Mouse (Mus musculus) 3134 (cell line): ENCODE data around the gene Fbf1.
"Not testable (repeated sequence)": the region's sequence is repeated elsewhere in the genome, so short reads cannot be mapped to it uniquely, and the experiment has no call there.

Experiments
- DNase-seq: peaks from one replicate; pipeline ENCODE4 v3.0.0-alpha.2; 2011; ENCODE audit warnings: low spot score; ENCODE audit not compliant: insufficient read length; ENCODE audit errors: extremely low read depth

The Fbf1 gene

GRCm38 (mm10) chr11:116138096-116138467 lies 29.9 kb downstream of the Fbf1 start:
- DNase-seq: no peak

GRCm38 (mm10) chr11:116134171-116134570 lies 33.8 kb downstream of the Fbf1 start:
- DNase-seq: no peak

GRCm38 (mm10) chr11:116133497-116133896 lies 34.5 kb downstream of the Fbf1 start:
- no peak for DNase-seq

- no peak for DNase-seq
Observed at GRCm38 (mm10) chr11:116132366-116133333, 35.3 kb downstream of the Fbf1 start.

- DNase-seq: no peak
Observed at GRCm38 (mm10) chr11:116131349-116132170, 36.4 kb downstream of the Fbf1 start.

- peak; percentile 96 for DNase-seq
Observed at GRCm38 (mm10) chr11:116130488-116131205, 37.3 kb downstream of the Fbf1 start, which contains the start of gene Trim65. Gene Trim65 (minus strand): TSS chr11:116131128.

GRCm38 (mm10) chr11:116129993-116130487 lies 37.9 kb downstream of the Fbf1 start:
- no peak for DNase-seq

- no peak for DNase-seq
Observed at GRCm38 (mm10) chr11:116129091-116129790, 38.7 kb downstream of the Fbf1 start.

GRCm38 (mm10) chr11:116127986-116128385 lies 40.0 kb downstream of the Fbf1 start:
- no peak for DNase-seq

GRCm38 (mm10) chr11:116127156-116127980 lies 40.6 kb downstream of the Fbf1 start, which contains the start of gene Trim47:
Gene Trim47 (minus strand): TSS chr11:116127210.
- DNase-seq: no peak

- no peak for DNase-seq
Observed at GRCm38 (mm10) chr11:116126261-116126660, 41.7 kb downstream of the Fbf1 start.

GRCm38 (mm10) chr11:116121731-116122245 lies 46.2 kb downstream of the Fbf1 start:
- not testable (repeated sequence) for DNase-seq

GRCm38 (mm10) chr11:116117819-116118218 lies 50.1 kb downstream of the Fbf1 start:
- no peak for DNase-seq

- DNase-seq: no peak
Observed at GRCm38 (mm10) chr11:116117241-116117640, 50.7 kb downstream of the Fbf1 start.

GRCm38 (mm10) chr11:116111611-116112203 lies 56.3 kb downstream of the Fbf1 start:
- DNase-seq: no peak

GRCm38 (mm10) chr11:116111067-116111466 lies 56.9 kb downstream of the Fbf1 start:
- no peak for DNase-seq

- no peak for DNase-seq
Observed at GRCm38 (mm10) chr11:116110540-116110939, 57.4 kb downstream of the Fbf1 start.

GRCm38 (mm10) chr11:116110131-116110530 lies 57.8 kb downstream of the Fbf1 start:
- peak; percentile 89 for DNase-seq
